Mouse (Mus musculus) ES-Bruce4 (cell line): ENCODE measurements around the gene Dlx5. TPM values are rescaled to one million over a fixed set of nuclear protein-coding genes. Genes with fewer than 3 reads are reported as not detected.

Experiments used
- H3K27ac ChIP-seq: 2 replicates; pipeline ENCODE4 v1.5.1; 2012; ENCODE audit warnings: low read length, inconsistent platforms; ENCODE audit not compliant: insufficient read depth
- H3K27me3 ChIP-seq: 2 replicates; pipeline ENCODE4 v1.6.1; 2012; ENCODE audit warnings: mild to moderate bottlenecking, low read length, inconsistent platforms; ENCODE audit not compliant: control insufficient read depth, poor library complexity, insufficient read depth, severe bottlenecking
- H3K36me3 ChIP-seq: 2 replicates; pipeline ENCODE4 v1.6.1; 2012; ENCODE audit warnings: inconsistent platforms, mild to moderate bottlenecking, low read length, moderate library complexity; ENCODE audit not compliant: control insufficient read depth, poor library complexity, insufficient read depth, severe bottlenecking
- H3K4me1 ChIP-seq: one replicate; pipeline ENCODE4 v1.8.1; 2011; ENCODE audit warnings: low read length; ENCODE audit not compliant: control insufficient read depth, insufficient read depth
- H3K4me3 ChIP-seq: 2 replicates; pipeline ENCODE4 v1.5.1; 2011; ENCODE audit warnings: low read depth, mild to moderate bottlenecking, low read length
- H3K9ac ChIP-seq: 2 replicates; pipeline ENCODE4 v1.6.1; 2012; ENCODE audit warnings: low read depth, mild to moderate bottlenecking, inconsistent platforms; ENCODE audit not compliant: poor library complexity, severe bottlenecking
- H3K9me3 ChIP-seq: replicated peaks from 2 replicates; pipeline ENCODE4 v1.6.1; 2012; ENCODE audit warnings: mild to moderate bottlenecking, low read length, inconsistent platforms; ENCODE audit not compliant: control insufficient read depth, poor library complexity, insufficient read depth, severe bottlenecking
- CTCF ChIP-seq: IDR thresholded peaks from one replicate; pipeline ENCODE4 v1.8.1; 2011; ENCODE audit warnings: low read depth, low read length
- EP300 ChIP-seq: IDR thresholded peaks from 2 replicates; pipeline ENCODE4 v1.6.1; 2011; ENCODE audit warnings: low read depth, low read length; ENCODE audit not compliant: insufficient read depth
- POLR2A ChIP-seq: IDR thresholded peaks from one replicate; pipeline ENCODE4 v1.8.1; 2011; ENCODE audit warnings: low read length; ENCODE audit not compliant: insufficient read depth
- polyA plus RNA-seq: library from polyadenylated mRNA; stranded (reverse); fragments of >200 nt; gene quantifications from 2 replicates; pipeline ENCODE4 v1.2.4, GENCODE M21; 2011; ENCODE audit warnings: low read depth; ENCODE audit not compliant: missing spikeins, insufficient read depth, insufficient read length

Gene Dlx5
- polyA plus RNA-seq, 1 experiment, result 0.42 TPM

- Histone ChIP-seq H3K36me3 (no peaks in the 10 kb centered on the region), H3K4me1 (peaks cover 2% of the 10 kb centered on the region), H3K27ac (no peak overlapping the region), H3K9me3 (peaks cover 6% of the 10 kb centered on the region; the same call in 1 of the 2 replicates), H3K4me3 (peak overlapping the region; percentile 12), H3K9ac (no peak overlapping the region), H3K27me3 (peaks cover 47% of the 10 kb centered on the region)
- TF ChIP-seq POLR2A, result no peak
- no peak for TF ChIP-seq EP300
- TF ChIP-seq CTCF, result no peak
These were observed 7.7 kb downstream of the Dlx5 start for GRCm38 (mm10) chr6:6874073-6874771.

GRCm38 (mm10) chr6:6873476-6874072 lies 8.3 kb downstream of the Dlx5 start:
- no peak overlapping the region for H3K4me3 ChIP-seq
- H3K9me3 ChIP-seq, result 0 out of 2 replicates have a peak, but pooled peaks cover 2% of the 10 kb centered on the region
- no peaks in the 10 kb centered on the region for H3K36me3 ChIP-seq
- peaks cover 2% of the 10 kb centered on the region for H3K4me1 ChIP-seq
- TF ChIP-seq POLR2A, result no peak
- no peak for TF ChIP-seq CTCF
- TF ChIP-seq EP300, result no peak
- peaks cover 45% of the 10 kb centered on the region for H3K27me3 ChIP-seq
- H3K27ac ChIP-seq, result no peak overlapping the region
- H3K9ac ChIP-seq, result no peak overlapping the region

- H3K27ac ChIP-seq, result no peak overlapping the region
These were observed 9.0 kb downstream of the Dlx5 start for GRCm38 (mm10) chr6:6872873-6873272.

GRCm38 (mm10) chr6:6871692-6872091 lies 10.2 kb downstream of the Dlx5 start:
- Histone ChIP-seq H3K36me3 (no peaks in the 10 kb centered on the region), H3K27me3 (peaks cover 37% of the 10 kb centered on the region), H3K4me1 (peaks cover 2% of the 10 kb centered on the region), H3K27ac (no peak overlapping the region), H3K4me3 (no peak overlapping the region), H3K9ac (no peak overlapping the region), H3K9me3 (no peaks in the 10 kb centered on the region)
- TF ChIP-seq CTCF, result no peak

More at GRCm38 (mm10) chr6:6872873-6873272, 9.0 kb downstream of the Dlx5 start:
- H3K4me1 ChIP-seq, result peaks cover 2% of the 10 kb centered on the region
- no peak overlapping the region for H3K9ac ChIP-seq
- peaks cover 42% of the 10 kb centered on the region for H3K27me3 ChIP-seq
- no peak for TF ChIP-seq EP300
- no peak for TF ChIP-seq CTCF
- H3K9me3 ChIP-seq, result no peaks in the 10 kb centered on the region
- H3K36me3 ChIP-seq, result no peaks in the 10 kb centered on the region
- H3K4me3 ChIP-seq, result no peak overlapping the region

- peaks cover 32% of the 10 kb centered on the region for H3K27me3 ChIP-seq
- TF ChIP-seq CTCF, result no peak
- no peak for TF ChIP-seq POLR2A
- TF ChIP-seq EP300, result no peak
- peaks cover 2% of the 10 kb centered on the region for H3K4me1 ChIP-seq
- no peaks in the 10 kb centered on the region for H3K36me3 ChIP-seq
- H3K9me3 ChIP-seq, result no peaks in the 10 kb centered on the region
- H3K27ac ChIP-seq, result no peak overlapping the region
- H3K9ac ChIP-seq, result no peak overlapping the region
- H3K4me3 ChIP-seq, result no peak overlapping the region
These were observed 10.9 kb downstream of the Dlx5 start for GRCm38 (mm10) chr6:6870876-6871420.

- H3K36me3 ChIP-seq, result no peaks in the 10 kb centered on the region
- no peaks in the 10 kb centered on the region for H3K9me3 ChIP-seq
- H3K9ac ChIP-seq, result no peak overlapping the region
- peaks cover under 1% of the 10 kb centered on the region for H3K4me1 ChIP-seq
- TF ChIP-seq CTCF (no peak), EP300 (no peak), POLR2A (no peak)
- peaks cover 31% of the 10 kb centered on the region for H3K27me3 ChIP-seq
- H3K4me3 ChIP-seq, result no peak overlapping the region
- H3K27ac ChIP-seq, result no peak overlapping the region
These were observed 11.7 kb downstream of the Dlx5 start for GRCm38 (mm10) chr6:6869961-6870800.
